Mouse (Mus musculus) stomach, postnatal 0 days (tissue): ENCODE results near the gene Prpf19. TPM values are rescaled to one million over a fixed set of nuclear protein-coding genes. Genes with fewer than 3 reads are reported as not detected.
A peak's percentile ranks its signal among the peaks of the same experiment; 100 is the strongest.

ENCODE experiments used
- ATAC-seq: fragments of 200-750 bp; cut with Nextera tagmentation; 2 replicates; pipeline ENCODE4 v1.8.0; 2017; ENCODE audit not compliant: low FRiP score, low TSS enrichment
- DNase-seq: peaks from one replicate; pipeline ENCODE4 v3.0.0-alpha.2; 2016; ENCODE audit warnings: low spot score
- H3K27ac ChIP-seq: fragments of 300-500 bp; sonication (generic); replicated peaks from 2 replicates; pipeline ENCODE4 v1.5.1; 2014; ENCODE audit warnings: mild to moderate bottlenecking, control low read depth
- H3K27me3 ChIP-seq: fragments of 300-500 bp; sonication (generic); 2 replicates; pipeline ENCODE4 v1.6.1; 2014; ENCODE audit warnings: low read length; ENCODE audit not compliant: control insufficient read depth, insufficient read depth
- H3K36me3 ChIP-seq: fragments of 300-500 bp; sonication (generic); 2 replicates; pipeline ENCODE4 v1.6.1; 2014; ENCODE audit warnings: low read length, mixed read lengths; ENCODE audit not compliant: control insufficient read depth, insufficient read depth
- H3K4me1 ChIP-seq: fragments of 300-500 bp; sonication (generic); replicated peaks from 2 replicates; pipeline ENCODE4 v1.6.1; 2014; ENCODE audit warnings: antibody characterized with exemption; ENCODE audit not compliant: control insufficient read depth, insufficient read depth
- H3K4me2 ChIP-seq: fragments of 300-500 bp; sonication (generic); replicated peaks from 2 replicates; pipeline ENCODE4 v1.6.1; 2014; ENCODE audit warnings: low read depth, mild to moderate bottlenecking, control low read depth, moderate library complexity
- H3K4me3 ChIP-seq: fragments of 300-500 bp; sonication (generic); 2 replicates; pipeline ENCODE4 v1.5.1; 2014; ENCODE audit warnings: low read depth, low read length, control low read depth
- H3K9ac ChIP-seq: fragments of 300-500 bp; sonication (generic); 2 replicates; pipeline ENCODE4 v1.6.1; 2014; ENCODE audit warnings: mild to moderate bottlenecking, low read length, control low read depth, mixed read lengths
- H3K9me3 ChIP-seq: fragments of 300-500 bp; sonication (generic); 2 replicates; pipeline ENCODE4 v1.6.1; 2016; ENCODE audit warnings: low read length; ENCODE audit not compliant: control insufficient read depth
- CTCF ChIP-seq: IDR thresholded peaks from 2 replicates; pipeline ENCODE4 v1.5.1; 2016; ENCODE audit warnings: antibody characterized with exemption, low read depth, mild to moderate bottlenecking, moderate library complexity
- EP300 ChIP-seq: optimal IDR thresholded peaks from 2 replicates; pipeline ENCODE3; 2016; ENCODE audit warnings: antibody characterized with exemption
- WGBS: fragments of 180-500 bp; shearing (Covaris S2); extraction: QIAGEN DNeasy Blood & Tissue Kit; methylation state at CpG from one replicate; pipeline ENCODE4 v1.1.7; 2014; 5-methylcytosine and 5-hydroxymethylcytosine counted together
- polyA plus RNA-seq: library from polyadenylated mRNA; unstranded; fragments of >200 nt; fragmentation: Nextera tagmentation; extraction: Ambion mirVana; gene quantifications from 2 replicates; pipeline ENCODE4 v1.2.1, GENCODE M21; 2015

The Prpf19 gene
- polyA plus RNA-seq, 1 experiment from 2014 or later = 19.5 TPM

DNA sequence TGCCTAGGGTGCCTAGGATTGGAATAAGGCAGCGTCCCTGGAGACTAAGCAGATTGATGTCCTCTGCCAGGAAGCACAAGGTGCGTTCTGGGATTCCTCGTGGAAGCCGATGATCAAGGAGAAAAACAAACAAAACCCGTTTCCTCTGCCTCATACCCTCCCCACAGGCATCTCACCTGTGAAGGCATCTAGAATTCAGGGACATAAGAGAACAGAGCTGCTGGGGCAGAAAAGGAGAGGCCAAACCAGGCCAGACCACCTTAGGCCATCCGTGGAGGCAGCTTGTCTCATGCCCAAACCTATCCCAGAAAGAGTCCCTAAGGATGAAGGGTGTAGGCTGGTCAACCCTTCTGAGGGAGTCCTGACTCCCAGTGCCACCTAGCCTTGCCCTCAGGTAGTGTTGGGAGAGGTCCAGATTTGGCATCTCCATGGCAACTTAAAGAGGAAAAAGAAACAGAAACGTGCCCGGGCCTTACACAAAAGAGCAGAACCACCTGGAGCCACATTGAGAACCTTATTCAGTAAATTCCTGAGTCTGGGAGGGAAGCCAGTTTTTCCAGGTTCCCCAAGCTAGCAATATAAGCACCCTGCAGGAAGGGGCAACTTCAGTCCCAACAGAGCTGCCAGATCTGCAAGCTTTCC is 25.0 kb upstream of the Prpf19 start, which contains the start of gene Tmem132a:
Gene Tmem132a, minus strand, starts transcription at position 55 of the 642 bp plus-strand sequence.
- H3K4me2 ChIP-seq = peak within 1 kb of the TSS; percentile 82
- WGBS = 2% methylated on average over 8 of the region's 8 CpGs
- no peak for ATAC-seq
- peaks cover 8% of the 10 kb centered on the region; the same call in 1 of the 2 replicates for H3K4me1 ChIP-seq
- H3K27me3 ChIP-seq = no peaks in the 10 kb centered on the region
- peak within 1 kb of the TSS; percentile 76 for H3K9ac ChIP-seq
- H3K27ac ChIP-seq = peak within 1 kb of the TSS; percentile 79
- H3K9me3 ChIP-seq = no peaks in the 10 kb centered on the region
- no peak for TF ChIP-seq EP300
- TF ChIP-seq CTCF = no peak
- no peak for DNase-seq
- H3K36me3 ChIP-seq = peaks cover 19% of the 10 kb centered on the region
- H3K4me3 ChIP-seq = peak within 1 kb of the TSS; percentile 66

DNA sequence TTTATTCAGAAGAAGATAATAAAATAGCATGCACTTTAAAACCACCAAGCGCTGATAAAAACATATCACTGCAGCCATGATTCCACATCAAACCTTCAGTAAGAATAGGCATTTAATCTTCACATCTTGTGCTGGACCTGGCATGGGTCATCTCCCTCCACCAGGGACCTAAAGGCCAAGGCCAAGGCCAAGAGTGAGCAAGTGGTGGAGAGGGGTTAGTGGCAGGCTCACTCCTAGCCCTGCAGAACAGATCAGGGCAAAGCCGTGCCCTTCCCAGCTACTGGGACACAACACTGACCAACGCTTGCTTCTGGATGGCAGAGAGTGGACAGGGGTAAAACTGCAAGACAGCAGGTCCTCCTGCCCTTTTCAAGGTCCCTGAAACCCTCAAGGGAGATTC is 24.4 kb upstream of the Prpf19 start:
- H3K4me2 ChIP-seq = no peak overlapping the region
- H3K4me1 ChIP-seq = peaks cover 8% of the 10 kb centered on the region; the same call in 1 of the 2 replicates
- no peak for TF ChIP-seq CTCF
- no peak for TF ChIP-seq EP300
- no peak for DNase-seq
- no peak for ATAC-seq
- H3K9ac ChIP-seq = peak overlapping the region; percentile 18; the same call in 1 of the 2 replicates
- H3K4me3 ChIP-seq = no peak overlapping the region
- peaks cover 19% of the 10 kb centered on the region for H3K36me3 ChIP-seq
- no peaks in the 10 kb centered on the region for H3K9me3 ChIP-seq
- 0 out of 2 replicates have a peak overlapping the region, but pooled peaks have one; percentile 25 for H3K27ac ChIP-seq
- no peaks in the 10 kb centered on the region for H3K27me3 ChIP-seq
- WGBS = 80% methylated on average over 3 of the region's 3 CpGs

DNA sequence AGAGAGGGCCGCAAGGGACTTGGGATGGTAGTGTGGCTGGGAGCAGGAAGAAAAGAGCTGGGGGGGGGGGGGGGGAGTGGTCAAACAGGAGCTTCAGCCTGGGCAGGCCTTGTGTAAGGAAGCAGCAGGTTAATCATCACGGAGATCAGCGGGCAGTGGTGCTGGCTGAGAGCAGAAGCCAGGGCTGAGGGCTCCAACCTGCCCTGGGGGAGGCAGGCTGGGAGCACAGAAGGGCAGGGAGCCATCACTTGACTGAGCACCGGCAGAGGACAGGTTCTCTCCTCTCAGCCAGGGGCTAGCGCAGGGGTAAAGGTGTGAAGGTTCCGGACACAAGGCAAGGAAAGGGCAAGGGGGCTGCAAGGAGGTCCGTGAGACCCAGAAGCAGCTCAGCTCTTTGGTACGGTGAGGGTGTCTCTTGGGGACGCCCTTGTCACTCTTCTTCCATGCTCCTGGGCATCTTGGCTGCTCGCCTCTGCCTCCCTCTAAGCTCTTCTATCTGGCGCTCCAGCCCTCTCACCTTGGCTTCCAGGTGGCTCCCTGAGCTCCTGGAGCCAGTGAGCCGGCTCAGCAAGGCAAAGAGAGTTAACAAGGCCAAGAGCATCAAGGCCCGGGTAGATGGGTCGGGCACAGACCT is 23.6 kb upstream of the Prpf19 start:
- H3K27me3 ChIP-seq = no peaks in the 10 kb centered on the region
- no peak overlapping the region for H3K9ac ChIP-seq
- DNase-seq (no peak), ATAC-seq (no peak)
- peaks cover 8% of the 10 kb centered on the region; the same call in 1 of the 2 replicates for H3K4me1 ChIP-seq
- 77% methylated on average over 13 of the region's 14 CpGs for WGBS
- no peak overlapping the region for H3K4me3 ChIP-seq
- H3K27ac ChIP-seq = 0 out of 2 replicates have a peak overlapping the region, but pooled peaks have one; percentile 24
- no peaks in the 10 kb centered on the region for H3K9me3 ChIP-seq
- H3K36me3 ChIP-seq = peaks cover 19% of the 10 kb centered on the region
- TF ChIP-seq CTCF = no peak
- no peak for TF ChIP-seq EP300
- H3K4me2 ChIP-seq = no peak overlapping the region

DNA sequence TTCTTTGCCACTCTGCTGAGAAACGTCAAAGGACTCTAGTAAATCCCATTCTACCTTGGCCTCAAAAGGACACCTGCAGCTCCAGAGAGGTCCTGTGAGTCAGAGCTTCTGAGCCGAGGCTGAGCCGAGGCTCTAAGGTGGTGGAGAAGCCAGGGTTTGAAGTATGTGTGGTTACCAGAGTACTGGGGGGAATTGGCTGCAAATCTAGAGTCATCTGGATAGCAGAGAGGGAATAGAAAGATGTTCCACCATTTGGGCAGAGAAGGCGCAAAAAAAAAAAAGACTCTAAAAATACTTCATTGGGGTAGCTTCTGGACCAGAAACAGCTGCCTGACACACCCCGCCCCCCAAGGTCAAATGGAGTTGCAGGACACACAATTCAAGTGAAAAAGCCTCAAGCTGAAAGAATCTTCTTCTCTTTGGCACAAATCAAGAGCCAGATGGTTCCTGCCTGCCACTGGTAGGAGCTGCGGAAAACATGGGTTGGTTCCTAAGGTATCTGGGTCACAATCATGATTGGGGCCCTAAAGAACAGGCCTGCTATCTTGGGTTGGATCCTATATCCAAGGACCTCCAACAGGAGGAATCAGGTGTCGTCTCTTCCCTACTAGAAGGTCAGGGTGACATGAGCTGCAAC is 16.7 kb upstream of the Prpf19 start:
- DNase-seq (no peak), ATAC-seq (no peak)
- Histone ChIP-seq H3K4me1 (no peaks in the 10 kb centered on the region), H3K9ac (no peak overlapping the region), H3K4me3 (no peak overlapping the region), H3K4me2 (no peak overlapping the region), H3K9me3 (no peaks in the 10 kb centered on the region), H3K27ac (no peak overlapping the region), H3K27me3 (no peaks in the 10 kb centered on the region), H3K36me3 (peaks cover 4% of the 10 kb centered on the region; the same call in 1 of the 2 replicates)
- WGBS = 79% methylated on average over 7 of the region's 7 CpGs
- TF ChIP-seq EP300 = no peak
- TF ChIP-seq CTCF = no peak

DNA sequence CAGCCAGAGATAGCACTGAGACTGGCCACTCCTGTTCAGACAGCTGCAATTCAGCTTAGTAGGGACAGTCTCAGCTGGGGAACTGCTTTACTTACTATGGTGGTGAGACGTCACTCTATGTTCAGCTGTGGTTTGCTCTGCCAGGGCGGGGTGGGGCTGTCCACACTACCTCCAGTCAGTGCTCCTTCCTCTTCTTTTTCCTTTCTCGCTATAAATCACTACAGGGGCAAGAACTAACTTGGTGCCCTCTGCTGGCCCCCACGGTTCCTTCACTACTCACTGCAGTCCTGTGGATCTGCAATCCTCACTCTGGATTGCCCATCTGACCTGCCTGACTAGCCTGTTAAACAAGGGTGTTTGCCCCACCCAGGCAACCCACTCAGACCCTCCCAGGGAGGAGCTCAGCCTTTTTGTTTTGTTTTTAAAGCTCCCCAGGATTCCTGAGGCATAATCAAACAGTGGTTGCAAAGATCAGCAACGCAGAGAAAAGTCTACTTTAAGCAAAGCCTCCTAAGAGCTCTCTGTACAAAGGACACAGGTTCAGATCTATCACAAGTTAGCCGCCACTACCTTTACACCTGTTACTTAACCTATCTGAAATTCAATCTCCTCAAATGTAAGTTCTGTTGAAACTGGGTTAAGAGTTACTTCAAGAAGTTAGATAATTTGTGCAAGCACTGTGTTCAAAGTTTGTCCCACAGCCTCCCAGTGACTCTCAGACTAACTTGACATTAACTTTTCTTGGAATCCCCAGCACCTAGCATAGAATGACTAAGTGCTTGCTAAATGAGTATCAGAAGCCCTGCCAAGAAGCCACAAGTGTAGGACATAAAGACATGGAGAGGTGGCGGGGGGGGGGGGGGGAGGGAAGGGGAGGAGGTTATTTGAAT is 14.7 kb upstream of the Prpf19 start:
- peak overlapping the region; percentile 94 for H3K27ac ChIP-seq
- peak overlapping the region; percentile 73; the same call in 1 of the 2 replicates for H3K9ac ChIP-seq
- peak overlapping the region; percentile 64 for H3K4me3 ChIP-seq

More for the DNA sequence above, 14.7 kb upstream of the Prpf19 start:
- Histone ChIP-seq H3K9me3 (no peaks in the 10 kb centered on the region), H3K36me3 (no peaks in the 10 kb centered on the region), H3K4me1 (no peaks in the 10 kb centered on the region), H3K27me3 (no peaks in the 10 kb centered on the region), H3K4me2 (peak overlapping the region; percentile 88)
- WGBS = 26% methylated on average over 6 of the region's 7 CpGs
- TF ChIP-seq EP300 (peak; percentile 91), CTCF (peak; percentile 71)
- ATAC-seq (peak; percentile 78), DNase-seq (peak; percentile 83)
